Mouse (Mus musculus) activated CD4-positive, CD25-positive, alpha-beta regulatory T cell (primary cell): Measurements from ENCODE around the gene Gm45799. TPM values are rescaled to one million over a fixed set of nuclear protein-coding genes. Genes with fewer than 3 reads are reported as not detected.

Experiments
- polyA plus RNA-seq, 2 experiments: library from polyadenylated mRNA; unstranded; fragments of 100-300 nt; shearing (Covaris generic); gene quantifications; one replicate each; pipeline ENCODE4 v1.2.1; 2017

Gene Gm45799
- 10 to 100 TPM; 10.1 to 13.8 TPM for polyA plus RNA-seq

DNA sequence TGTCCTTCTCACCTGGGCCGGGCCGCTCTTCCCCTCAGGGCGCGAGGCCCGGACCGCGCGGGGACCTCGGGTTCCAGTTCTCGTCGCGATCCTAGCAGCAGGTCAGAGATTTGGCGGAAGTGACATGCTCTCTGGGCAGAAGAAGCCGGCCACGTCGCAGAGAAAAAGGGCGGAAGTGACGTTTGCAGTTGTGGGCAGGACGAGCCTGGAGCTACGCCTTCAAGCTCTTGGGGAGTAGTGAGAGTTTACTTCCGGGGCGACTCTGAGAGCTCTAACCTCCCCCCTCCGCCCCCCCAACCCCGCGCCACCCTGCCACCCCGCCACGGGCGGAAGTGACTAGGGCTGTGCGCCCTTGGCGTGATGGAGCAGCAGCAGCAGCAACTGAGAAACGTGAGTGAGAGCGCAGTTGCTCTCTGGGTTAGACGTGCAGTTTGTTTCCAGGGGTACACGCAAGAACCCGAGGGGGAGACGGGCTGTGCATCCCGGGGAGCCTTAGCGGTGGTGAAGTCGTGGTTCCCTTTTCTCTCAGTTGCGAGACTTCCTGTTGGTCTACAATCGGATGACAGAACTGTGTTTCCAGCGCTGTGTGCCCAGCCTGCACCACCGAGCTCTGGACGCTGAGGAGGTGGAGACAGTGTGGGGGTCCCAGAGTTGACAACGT is at the start of gene Gm45799, which contains the start of gene Arfip2:
TSS of gene Gm45799 (plus strand) at position 320 of the 661 bp plus-strand sequence.
TSS of gene Arfip2 (minus strand) at position 184 of the 661 bp plus-strand sequence.

DNA sequence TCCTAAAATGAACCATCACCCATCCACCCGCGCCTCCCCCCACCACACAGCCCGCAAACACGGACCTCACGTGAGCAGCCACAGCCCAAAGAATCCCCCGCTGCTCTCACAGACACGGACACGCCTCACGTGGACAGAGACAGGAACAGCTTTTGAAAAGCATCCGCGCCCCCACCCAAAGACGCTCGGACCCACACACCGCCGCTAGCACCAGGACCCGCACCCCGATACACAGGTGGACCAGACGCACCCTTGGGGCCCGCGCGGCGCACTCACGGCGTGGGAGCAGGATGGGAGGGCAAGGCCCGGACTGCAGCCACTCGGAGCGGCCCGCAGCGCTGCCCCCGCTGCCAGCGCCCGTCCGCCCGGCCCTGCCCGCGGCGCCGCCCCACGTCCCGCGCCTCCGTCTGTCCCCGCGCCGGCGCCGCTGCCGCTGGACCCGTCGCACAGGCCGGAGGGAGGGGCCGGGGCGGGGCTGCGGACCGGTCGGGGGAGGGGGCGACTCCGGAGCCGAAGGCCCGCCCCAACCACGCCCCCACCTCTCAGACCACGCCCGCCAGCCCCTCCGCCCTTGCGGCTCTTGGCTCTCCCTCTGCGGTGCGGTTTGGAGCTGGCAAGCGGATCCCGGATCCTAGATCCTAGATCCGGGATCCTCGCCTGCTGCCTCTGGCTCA is 7.1 kb upstream of the Gm45799 start, which contains the start of gene Trim3:
TSS of gene Trim3 (minus strand) at position 445 of the 674 bp plus-strand sequence.

DNA sequence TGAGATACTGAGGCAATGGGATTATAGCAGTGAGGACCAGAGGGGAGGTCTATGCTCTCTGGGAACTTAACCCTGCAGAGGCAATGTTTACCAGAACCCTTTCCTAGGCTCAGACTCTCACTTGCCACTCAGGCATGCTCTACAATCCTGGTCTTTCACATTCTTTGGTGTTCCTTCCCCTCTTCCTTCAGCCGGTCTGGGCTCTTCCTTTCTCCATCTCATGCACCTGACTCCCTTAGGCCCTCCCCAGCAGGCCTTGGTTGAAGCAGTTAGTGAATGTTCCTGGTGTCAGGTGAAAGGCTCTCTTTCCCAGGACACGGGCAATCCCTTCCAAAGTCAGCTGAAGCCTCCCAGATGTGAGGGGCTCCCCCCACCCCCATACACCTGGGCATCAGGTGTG is 596 bp upstream of the Gm45799 start, which contains the start of gene Timm10b:
TSS of gene Timm10b (plus strand) at position 301 of the 400 bp plus-strand sequence.

GRCm38 (mm10) chr7:105650639-105651435 is 10.5 kb downstream of the Gm45799 start, which contains the start of gene Dnhd1:
Dnhd1 (plus strand) TSS chr7:105650827.

Other genes with a start within 250 kb of the Gm45799 start
- gene Fam160a2, start 240.5 kb upstream of the Gm45799 start, polyA plus RNA-seq: 10 to 100 TPM; 18.2 to 23.4 TPM
- gene Cnga4, start 236.0 kb upstream of the Gm45799 start, polyA plus RNA-seq: not detected
- not detected for gene Cckbr, start 214.8 kb upstream of the Gm45799 start, polyA plus RNA-seq
- gene Cavin3, start 158.3 kb upstream of the Gm45799 start, polyA plus RNA-seq: under 1 TPM in 1 of 2 experiments, not detected in 1; 0.31 TPM
- gene Smpd1, start 86.2 kb upstream of the Gm45799 start, polyA plus RNA-seq: 10 to 100 TPM; 31.7 to 63.8 TPM
- 1 to 10 TPM; 1.8 to 10.0 TPM for gene Apbb1, start 58.9 kb upstream of the Gm45799 start, polyA plus RNA-seq
- gene Hpx, start 40.4 kb upstream of the Gm45799 start, polyA plus RNA-seq: under 1 TPM; 0.21 to 0.29 TPM
- 1 to 10 TPM; 6.8 to 8.5 TPM for gene Trim3, start 7.0 kb upstream of the Gm45799 start, polyA plus RNA-seq
- gene Timm10b, start 496 bp upstream of the Gm45799 start, polyA plus RNA-seq: 100 to 1,000 TPM; 220 to 263 TPM
- 10 to 100 TPM; 19.6 to 26.2 TPM for gene Arfip2, start 136 bp upstream of the Gm45799 start, polyA plus RNA-seq
- 1 to 10 TPM; 1.4 to 1.7 TPM for gene Dnhd1, start 10.3 kb downstream of the Gm45799 start, polyA plus RNA-seq
- 100 to 1,000 TPM; 196 to 202 TPM for gene Ilk, start 96.0 kb downstream of the Gm45799 start, polyA plus RNA-seq
- gene Rrp8, start 96.8 kb downstream of the Gm45799 start, polyA plus RNA-seq: 10 to 100 TPM; 30.5 to 34.8 TPM
- 100 to 1,000 TPM; 367 to 382 TPM for gene Taf10, start 103.8 kb downstream of the Gm45799 start, polyA plus RNA-seq
- 100 to 1,000 TPM; 102 to 109 TPM for gene Tpp1, start 111.7 kb downstream of the Gm45799 start, polyA plus RNA-seq
- gene Dchs1, start 147.1 kb downstream of the Gm45799 start, polyA plus RNA-seq: under 1 TPM in 1 of 2 experiments, not detected in 1; 0.14 TPM
- gene Mrpl17, start 170.5 kb downstream of the Gm45799 start, polyA plus RNA-seq: 100 to 1,000 TPM; 118 to 182 TPM